Mouse (Mus musculus) kidney, embryonic 14.5 days (tissue): Measurements from ENCODE around the gene Hipk2. TPM values are rescaled to one million over a fixed set of nuclear protein-coding genes. Genes with fewer than 3 reads are reported as not detected.
A peak's percentile ranks its signal among the peaks of the same experiment; 100 is the strongest.
"Not testable (repeated sequence)": the region's sequence is repeated elsewhere in the genome, so short reads cannot be mapped to it uniquely, and the experiment has no call there.

Source experiments
- ATAC-seq: fragments of 200-750 bp; cut with Nextera tagmentation; 2 replicates; pipeline ENCODE4 v1.8.0; 2017; ENCODE audit warnings: moderate number of reproducible peaks, mild to moderate bottlenecking, moderate TSS enrichment, moderate library complexity; ENCODE audit not compliant: low FRiP score, low TSS enrichment
- H3K27ac ChIP-seq: fragments of 300-500 bp; sonication (generic); 2 replicates; pipeline ENCODE4 v1.5.1; 2014; ENCODE audit warnings: low read depth, mild to moderate bottlenecking, low read length, moderate library complexity, mixed read lengths
- H3K27me3 ChIP-seq: fragments of 300-500 bp; sonication (generic); 2 replicates; pipeline ENCODE4 v1.6.1; 2014; ENCODE audit warnings: mild to moderate bottlenecking, low read length; ENCODE audit not compliant: control insufficient read depth, insufficient read depth
- H3K36me3 ChIP-seq: fragments of 300-500 bp; sonication (generic); 2 replicates; pipeline ENCODE4 v1.6.1; 2014; ENCODE audit warnings: low read length, mixed read lengths; ENCODE audit not compliant: control insufficient read depth, insufficient read depth
- H3K4me1 ChIP-seq: fragments of 300-500 bp; sonication (generic); 2 replicates; pipeline ENCODE4 v1.6.1; 2014; ENCODE audit warnings: low read length, mixed read lengths; ENCODE audit not compliant: control insufficient read depth, insufficient read depth
- H3K4me2 ChIP-seq: fragments of 300-500 bp; sonication (generic); replicated peaks from 2 replicates; pipeline ENCODE4 v1.6.1; 2014; ENCODE audit warnings: low read depth, mild to moderate bottlenecking, low read length
- H3K4me3 ChIP-seq: fragments of 300-500 bp; sonication (generic); 2 replicates; pipeline ENCODE4 v1.5.1; 2014; ENCODE audit warnings: mild to moderate bottlenecking, low read length
- H3K9ac ChIP-seq: fragments of 300-500 bp; sonication (generic); 2 replicates; pipeline ENCODE4 v1.6.1; 2014; ENCODE audit warnings: low read depth, mild to moderate bottlenecking, low read length, moderate library complexity
- H3K9me3 ChIP-seq: fragments of 300-500 bp; sonication (generic); 2 replicates; pipeline ENCODE4 v1.6.1; 2016; ENCODE audit warnings: low read length; ENCODE audit not compliant: control insufficient read depth
- WGBS: fragments of 180-500 bp; shearing (Covaris S2); extraction: QIAGEN DNeasy Blood & Tissue Kit; methylation state at CpG from one replicate; pipeline ENCODE4 v1.1.7; 2014; 5-methylcytosine and 5-hydroxymethylcytosine counted together
- polyA plus RNA-seq: library from polyadenylated mRNA; unstranded; fragments of >200 nt; fragmentation: Nextera tagmentation; extraction: Ambion mirVana; gene quantifications from 2 replicates; pipeline ENCODE4 v1.2.1, GENCODE M21; 2014

Hipk2 gene
- polyA plus RNA-seq, 1 experiment from 2014 or later = 33.6 TPM

DNA sequence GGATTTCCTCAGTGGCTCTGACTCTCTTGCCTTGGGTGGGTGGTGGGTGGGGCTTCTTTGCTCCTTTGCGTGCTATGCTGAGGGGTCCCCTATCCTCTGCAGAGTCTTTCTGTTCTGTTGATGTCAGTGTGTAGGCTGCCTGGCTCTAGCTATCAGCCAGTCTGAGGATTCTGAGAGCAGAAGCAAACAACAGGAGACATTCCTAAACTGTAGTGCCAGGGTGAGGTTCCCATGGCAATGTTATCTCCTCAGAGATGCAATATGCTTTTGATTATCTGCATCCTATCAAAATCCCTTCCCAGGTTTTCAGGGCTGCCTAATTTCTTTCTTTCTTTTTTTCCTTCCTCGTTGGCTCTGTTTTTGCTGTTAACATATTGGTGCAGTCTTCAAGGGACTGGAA, 193.4 kb downstream of the Hipk2 start:
- Histone ChIP-seq H3K36me3 (no peaks in the 10 kb centered on the region), H3K4me3 (no peak overlapping the region), H3K4me2 (no peak overlapping the region), H3K27me3 (no peaks in the 10 kb centered on the region), H3K9me3 (no peaks in the 10 kb centered on the region), H3K4me1 (no peaks in the 10 kb centered on the region), H3K9ac (no peak overlapping the region), H3K27ac (no peak overlapping the region)
- no peak for ATAC-seq
- WGBS = 74% methylated on average over 2 of the region's 2 CpGs

DNA sequence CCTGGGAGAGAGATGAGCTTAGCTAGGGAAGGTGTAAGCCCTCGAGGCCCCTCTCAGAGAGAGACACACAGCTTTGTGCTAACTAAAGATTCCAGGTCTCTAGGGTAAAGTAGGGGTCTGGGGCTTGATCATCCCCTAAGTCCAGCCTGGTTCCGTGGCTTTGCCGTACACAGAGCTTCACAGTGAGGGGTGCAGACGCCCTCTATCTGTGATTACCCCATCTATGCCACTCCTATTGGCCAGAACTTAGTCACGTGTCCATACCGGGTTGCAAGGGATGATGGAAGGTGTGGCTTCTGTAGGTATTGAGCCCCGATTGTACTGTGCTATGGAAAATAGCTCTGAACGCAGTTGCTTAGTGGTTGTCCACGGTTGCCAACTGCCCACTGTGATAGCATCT, 198.3 kb downstream of the Hipk2 start:
- WGBS = 78% methylated on average over 9 of the region's 9 CpGs
- Histone ChIP-seq H3K27me3 (no peaks in the 10 kb centered on the region), H3K9ac (no peak overlapping the region), H3K4me3 (no peak overlapping the region), H3K4me1 (no peaks in the 10 kb centered on the region), H3K36me3 (no peaks in the 10 kb centered on the region), H3K27ac (no peak overlapping the region), H3K4me2 (no peak overlapping the region), H3K9me3 (no peaks in the 10 kb centered on the region)
- no peak for ATAC-seq

DNA sequence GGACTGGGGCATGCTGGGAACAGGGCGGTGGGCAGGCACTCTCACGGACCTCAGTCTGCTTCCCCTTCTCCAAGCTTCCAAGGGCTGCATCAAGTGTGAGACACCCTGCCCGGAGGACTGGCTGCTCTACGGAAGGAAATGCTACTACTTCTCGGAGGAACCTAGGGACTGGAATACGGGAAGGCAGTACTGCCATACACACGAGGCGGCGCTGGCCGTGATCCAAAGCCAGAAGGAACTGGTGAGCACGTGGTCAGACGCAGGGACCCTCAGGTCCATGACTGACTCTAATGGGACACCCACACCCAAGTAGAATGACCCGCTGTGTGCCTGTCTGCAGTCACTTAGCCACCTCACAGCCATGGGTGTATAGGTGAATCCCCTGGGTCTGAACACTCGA, 199.2 kb downstream of the Hipk2 start:
- WGBS = 84% methylated on average over 14 of the region's 14 CpGs
- H3K4me2 ChIP-seq = no peak overlapping the region
- no peaks in the 10 kb centered on the region for H3K9me3 ChIP-seq
- no peaks in the 10 kb centered on the region for H3K4me1 ChIP-seq
- H3K27ac ChIP-seq = no peak overlapping the region
- H3K36me3 ChIP-seq = no peaks in the 10 kb centered on the region
- H3K9ac ChIP-seq = no peak overlapping the region
- H3K27me3 ChIP-seq = no peaks in the 10 kb centered on the region
- H3K4me3 ChIP-seq = no peak overlapping the region
- no peak for ATAC-seq

DNA sequence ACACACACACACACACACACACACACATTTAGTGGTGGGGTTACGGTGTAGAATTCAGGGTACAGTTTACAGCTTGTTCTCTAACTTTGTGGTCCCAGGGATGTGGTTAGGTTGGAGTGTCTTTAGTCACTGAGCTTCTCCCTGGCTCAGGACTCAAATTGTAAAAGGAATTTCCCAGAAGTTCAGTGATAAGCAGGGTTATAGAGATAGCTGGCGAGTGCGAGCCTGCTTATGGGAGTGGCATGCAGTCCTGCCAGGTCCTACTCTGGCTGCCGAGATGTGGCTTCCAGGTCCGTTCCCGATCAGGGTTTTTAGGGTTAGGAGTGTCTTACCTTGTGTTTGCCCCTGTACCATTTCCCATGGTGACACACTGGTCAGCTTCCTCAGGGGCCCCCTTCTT, 199.7 kb downstream of the Hipk2 start:
- no peaks in the 10 kb centered on the region for H3K9me3 ChIP-seq
- 88% methylated on average over 6 of the region's 6 CpGs for WGBS
- no peaks in the 10 kb centered on the region for H3K27me3 ChIP-seq
- no peaks in the 10 kb centered on the region for H3K36me3 ChIP-seq
- no peak overlapping the region for H3K4me2 ChIP-seq
- H3K9ac ChIP-seq = no peak overlapping the region
- no peak overlapping the region for H3K4me3 ChIP-seq
- ATAC-seq = no peak
- no peaks in the 10 kb centered on the region for H3K4me1 ChIP-seq
- no peak overlapping the region for H3K27ac ChIP-seq

DNA sequence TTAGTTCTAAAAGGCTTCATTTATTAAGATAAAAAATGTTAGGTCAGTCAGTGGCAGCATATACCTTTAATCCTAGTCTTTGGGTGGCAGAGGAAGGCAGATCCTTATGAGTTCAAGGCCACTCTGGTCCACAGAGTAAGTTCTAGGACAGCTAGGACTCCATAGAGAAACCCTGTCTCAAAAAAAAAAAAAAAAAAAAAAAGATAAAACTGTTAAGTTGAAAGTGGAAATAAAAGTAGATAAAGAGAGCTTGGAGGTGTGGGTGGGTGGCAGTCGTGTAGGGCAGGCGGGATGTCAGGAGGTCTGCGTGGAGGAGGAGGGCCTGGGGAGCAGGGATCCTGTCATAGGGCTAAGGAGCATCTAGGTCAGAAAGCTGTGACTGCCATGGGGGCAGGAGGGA, 204.0 kb downstream of the Hipk2 start:
- H3K4me2 ChIP-seq = no peak overlapping the region
- 72% methylated on average over 3 of the region's 3 CpGs for WGBS
- H3K9me3 ChIP-seq = no peaks in the 10 kb centered on the region
- no peak for ATAC-seq
- no peaks in the 10 kb centered on the region for H3K4me1 ChIP-seq
- H3K9ac ChIP-seq = no peak overlapping the region
- H3K27ac ChIP-seq = no peak overlapping the region
- H3K36me3 ChIP-seq = no peaks in the 10 kb centered on the region
- no peaks in the 10 kb centered on the region for H3K27me3 ChIP-seq
- H3K4me3 ChIP-seq = no peak overlapping the region

DNA sequence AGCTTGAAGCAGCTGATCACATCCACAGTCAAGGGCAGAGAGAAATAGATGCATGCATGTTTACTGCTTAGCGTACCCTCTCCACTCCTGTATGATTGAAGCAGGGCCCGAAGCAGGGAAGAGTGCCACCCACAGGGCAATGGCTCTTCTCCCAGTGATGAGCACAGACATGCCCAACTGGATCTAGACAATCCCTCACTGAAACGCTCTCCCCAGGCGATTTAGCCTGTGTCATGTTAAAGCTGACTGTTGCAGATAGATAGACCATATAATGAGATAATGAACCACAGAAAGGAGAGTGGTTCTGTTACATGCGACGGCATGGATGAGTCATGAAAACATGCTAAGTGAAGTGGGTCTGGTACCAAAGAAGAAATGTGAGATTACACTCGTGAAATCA, 204.7 kb downstream of the Hipk2 start:
- Histone ChIP-seq H3K27ac (no peak overlapping the region), H3K4me1 (no peaks in the 10 kb centered on the region)
- ATAC-seq = no peak

DNA sequence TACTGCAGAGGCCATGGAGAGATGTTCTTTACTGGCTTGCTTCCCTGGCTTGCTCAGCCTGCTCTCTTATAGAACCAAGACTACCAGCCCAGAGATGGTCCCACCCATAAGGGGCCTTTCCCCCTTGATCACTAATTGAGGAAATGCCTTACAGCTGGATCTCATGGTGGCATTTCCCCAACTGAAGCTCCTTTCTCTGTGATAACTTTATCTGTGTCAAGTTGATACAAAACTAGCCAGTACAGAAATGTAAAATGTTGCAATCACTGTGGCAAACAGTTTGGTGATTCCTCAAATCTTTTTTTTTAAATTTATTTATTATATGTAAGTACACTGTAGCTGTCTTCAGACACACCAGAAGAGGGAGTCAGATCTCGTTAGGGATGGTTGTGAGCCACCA, 205.5 kb downstream of the Hipk2 start:
- H3K4me3 ChIP-seq, H3K9ac ChIP-seq, H3K9me3 ChIP-seq, H3K4me1 ChIP-seq, H3K36me3 ChIP-seq, H3K27me3 ChIP-seq, ATAC-seq, H3K4me2 ChIP-seq, H3K27ac ChIP-seq: not testable (repeated sequence)
- 80% methylated on average over 1 of the region's 1 CpGs for WGBS

More for the DNA sequence above, 204.7 kb downstream of the Hipk2 start:
- Histone ChIP-seq H3K4me2 (no peak overlapping the region), H3K9me3 (no peaks in the 10 kb centered on the region), H3K36me3 (no peaks in the 10 kb centered on the region), H3K4me3 (no peak overlapping the region), H3K27me3 (no peaks in the 10 kb centered on the region), H3K9ac (no peak overlapping the region)
- WGBS = 86% methylated on average over 7 of the region's 7 CpGs

DNA sequence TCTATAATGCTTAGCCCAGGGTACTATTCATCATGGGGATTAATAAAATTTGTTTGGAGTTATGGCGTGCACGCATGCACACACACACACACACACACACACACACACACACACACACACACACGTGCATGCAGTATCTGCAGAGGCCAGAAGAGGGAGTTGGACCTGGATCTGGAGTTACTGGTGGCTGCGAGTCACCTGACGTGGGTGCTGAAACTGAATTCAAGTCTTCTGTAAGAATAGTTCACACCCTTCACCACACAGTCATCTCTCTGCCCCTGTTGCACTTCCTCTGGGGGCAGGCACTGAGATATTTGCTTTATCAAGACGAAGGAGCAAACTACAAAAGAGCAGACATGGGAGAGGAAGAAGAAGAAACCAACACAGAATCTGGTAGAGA, 206.4 kb downstream of the Hipk2 start:
- Histone ChIP-seq H3K4me2 (no peak overlapping the region), H3K9me3 (no peaks in the 10 kb centered on the region), H3K36me3 (no peaks in the 10 kb centered on the region), H3K9ac (no peak overlapping the region), H3K4me3 (no peak overlapping the region), H3K4me1 (no peaks in the 10 kb centered on the region), H3K27me3 (peaks cover 5% of the 10 kb centered on the region; the same call in 1 of the 2 replicates), H3K27ac (no peak overlapping the region)
- WGBS = 62% methylated on average over 6 of the region's 6 CpGs
- ATAC-seq = no peak

DNA sequence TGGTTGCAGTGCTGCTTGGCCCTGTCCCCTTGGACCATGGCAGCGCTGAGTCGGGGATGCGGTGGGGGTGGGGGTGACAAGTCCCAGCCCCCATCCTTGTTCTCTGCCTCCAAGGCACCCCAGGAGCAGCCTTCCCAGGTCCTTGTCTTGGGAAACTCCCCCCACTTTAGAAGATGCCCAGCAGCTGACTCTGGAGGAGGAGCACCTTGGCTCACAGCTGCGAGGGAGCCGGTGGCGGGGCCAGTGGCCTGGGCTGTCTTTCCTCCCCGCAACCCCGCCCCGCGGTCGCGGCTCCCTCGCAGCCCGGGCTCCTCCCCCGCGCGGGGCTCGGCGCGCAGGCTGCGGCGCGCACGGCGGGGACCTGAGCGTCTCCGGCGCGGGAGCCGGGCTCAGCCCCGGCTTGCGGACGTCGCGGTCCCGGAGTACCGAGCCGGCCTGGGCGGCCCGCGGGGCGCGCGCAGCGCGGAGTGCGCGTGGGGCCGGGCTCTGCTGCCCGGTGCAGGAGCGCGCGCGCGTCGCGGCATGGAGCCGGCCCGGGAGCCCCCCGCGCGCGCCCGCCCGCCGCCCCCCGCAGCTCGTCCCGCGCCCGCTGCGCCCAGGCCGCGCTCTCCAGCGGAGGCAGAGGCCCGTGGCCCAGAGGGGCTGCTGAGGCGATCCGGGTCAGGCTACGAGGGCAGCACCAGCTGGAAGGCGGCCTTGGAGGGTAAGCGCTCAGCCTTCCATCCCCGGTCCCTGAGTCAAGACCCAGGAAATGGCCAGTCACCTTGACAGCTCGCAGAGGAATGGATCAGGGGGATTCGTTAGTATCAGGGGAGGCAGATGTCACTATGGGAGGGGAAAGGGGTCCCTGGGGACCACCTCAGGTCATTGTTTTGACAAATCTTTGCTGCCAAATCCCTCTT, 213.0 kb downstream of the Hipk2 start, which contains the start of gene Clec2l:
TSS of gene Clec2l (plus strand) at position 356 of the 902 bp plus-strand sequence.
- Histone ChIP-seq H3K9ac (peak within 1 kb of the TSS; percentile 58), H3K27ac (no peak within 1 kb of the TSS), H3K4me3 (peak within 1 kb of the TSS; percentile 55), H3K9me3 (no peaks in the 10 kb centered on the region), H3K36me3 (no peaks in the 10 kb centered on the region), H3K4me2 (peak within 1 kb of the TSS; percentile 93), H3K27me3 (peaks cover 21% of the 10 kb centered on the region), H3K4me1 (0 out of 2 replicates have a peak, but pooled peaks cover 3% of the 10 kb centered on the region)
- ATAC-seq = peak; percentile 82
- WGBS = under 1% methylated on average over 60 of the region's 84 CpGs
